8 mouse cellular contexts compared by ENCODE assay signal in genomic region chr12:8351025-8351903, GRCm38 (mm10). TPM values are rescaled to one million over a fixed set of nuclear protein-coding genes. Genes with fewer than 3 reads are reported as not detected.
DNase-seq lines count a peak whose midpoint lies in the region; ATAC-seq and TF ChIP-seq lines count a peak whose summit lies in the region.
"Had no signal": no experiment of that assay in that cellular context is flagged by ENCODE, and none has a peak within 500 bp of the region (broad histone marks: within the 10 kb centered on the region; RNA-seq: fewer than 3 reads in every experiment).

No protein-coding gene starts in this region.

- TF ChIP-seq POLR2A in CH12.LX (IDR thresholded peaks at IDR 0.05; ENCODE audit: low read depth, low read length) = no peak

- dilution Hi-C loops in CH12.LX (cut with MboI; ENCODE audit: extremely low pct_ligation_motif_present, extremely low pct_unique_long_range_greater_than_20kb, low sequenced_read_pairs) = no loop called here

- peaks cover 5% of the 10 kb centered on the region for H3K9me3 ChIP-seq in CH12.LX (replicated peaks; ENCODE audit: low read length)
- no peaks in the 10 kb centered on the region for H3K9me3 ChIP-seq in heart, postnatal 0 days (replicated peaks; ENCODE audit: control insufficient read depth, low read length)
- no peaks in the 10 kb centered on the region for H3K9me3 ChIP-seq in liver, embryonic 14.5 days (ENCODE audit: control insufficient read depth, low read length)

- no peaks in the 10 kb centered on the region for H3K79me2 ChIP-seq in CH12.LX (replicated peaks; ENCODE audit: control insufficient read depth, extremely low read depth, insufficient read depth, poor library complexity, severe bottlenecking)

- 38% methylated on average over 4 of the region's 4 CpGs for WGBS in heart, postnatal 0 days
- WGBS in liver, embryonic 14.5 days (ENCODE audit: insufficient replicate concordance) = 18% methylated on average over 4 of the region's 4 CpGs

- H3K4me2 ChIP-seq in CH12.LX (ENCODE audit: insufficient read depth, low read depth, poor library complexity, severe bottlenecking) = no peak overlapping the region
- no peak overlapping the region for H3K4me2 ChIP-seq in heart, postnatal 0 days (ENCODE audit: low read depth, low read length)
- no peak overlapping the region for H3K4me2 ChIP-seq in liver, embryonic 14.5 days (ENCODE audit: low read depth)
- H3K4me2 ChIP-seq: embryonic facial prominence, embryonic 13.5 days had no signal

- no peak for TF ChIP-seq CTCF in CH12.LX (conservative IDR thresholded peaks at IDR 0.05 in 1 of 2, IDR thresholded peaks at IDR 0.05 in 1 of 2; ENCODE audit: low read depth in 2 of 2, low read length in 2 of 2)
- TF ChIP-seq CTCF in heart, postnatal 0 days (IDR thresholded peaks at IDR 0.05; ENCODE audit: low read depth) = no peak
- no peak for TF ChIP-seq CTCF in liver, embryonic 14.5 days (IDR thresholded peaks at IDR 0.05; ENCODE audit: low read depth)

- TF ChIP-seq EP300 in CH12.LX (IDR thresholded peaks at IDR 0.05; ENCODE audit: low read length) = no peak
- no peak for TF ChIP-seq EP300 in heart, postnatal 0 days (IDR thresholded peaks at IDR 0.05; ENCODE audit: low read depth)
- no peak for TF ChIP-seq EP300 in liver, embryonic 14.5 days (IDR thresholded peaks at IDR 0.05; ENCODE audit: low read depth)

- no peak overlapping the region for H3K4me3 ChIP-seq in CH12.LX (replicated peaks in 1 of 3; ENCODE audit: low read depth in 2 of 3, low read length in 2 of 3, poor library complexity in 1 of 3)
- no peak overlapping the region for H3K4me3 ChIP-seq in heart, postnatal 0 days (ENCODE audit: low read depth, low read length)
- H3K4me3 ChIP-seq in liver, embryonic 14.5 days (ENCODE audit: insufficient read depth in 1 of 2, low read depth in 2 of 2, low read length in 2 of 2) = no peak overlapping the region
- H3K4me3 ChIP-seq: embryonic facial prominence, embryonic 13.5 days had no signal

- in situ Hi-C loops in CH12.LX (cut with MboI; ENCODE audit: low pct_ligation_motif_present, low pct_unique_long_range_greater_than_20kb, low sequenced_read_pairs) = no loop called here

- peak; percentile 80 for ATAC-seq in heart, postnatal 0 days (ENCODE audit: insufficient read depth, low read depth)
- ATAC-seq in liver, embryonic 14.5 days (ENCODE audit: insufficient read depth) = 0 out of 2 replicates have a peak, but pooled peaks have one; percentile 50

- no peaks in the 10 kb centered on the region for H3K27me3 ChIP-seq in CH12.LX (replicated peaks)
- H3K27me3 ChIP-seq in heart, postnatal 0 days (ENCODE audit: control insufficient read depth, insufficient read depth, low read length) = no peaks in the 10 kb centered on the region
- no peaks in the 10 kb centered on the region for H3K27me3 ChIP-seq in liver, embryonic 14.5 days (ENCODE audit: control insufficient read depth, insufficient read depth, low read length)
- H3K27me3 ChIP-seq: embryonic facial prominence, embryonic 13.5 days had no signal

- no peaks in the 10 kb centered on the region for H3K36me3 ChIP-seq in CH12.LX (replicated peaks in 1 of 2; ENCODE audit: control insufficient read depth in 1 of 2, insufficient read depth in 1 of 2, low read length in 1 of 2)
- H3K36me3 ChIP-seq in heart, postnatal 0 days (replicated peaks; ENCODE audit: control insufficient read depth, insufficient read depth, low read length) = no peaks in the 10 kb centered on the region
- no peaks in the 10 kb centered on the region for H3K36me3 ChIP-seq in liver, embryonic 14.5 days (replicated peaks; ENCODE audit: control insufficient read depth, insufficient read depth, low read depth)
- H3K36me3 ChIP-seq: embryonic facial prominence, embryonic 13.5 days had no signal

- peak; percentile 60 for DNase-seq in CH12.LX (ENCODE audit: extremely low read depth)
- DNase-seq in ZHBTc4 (ENCODE audit: low read depth, low spot score) = peak; percentile 75
- peak; percentile 76 for DNase-seq in heart, postnatal 0 days (ENCODE audit: low spot score)
- DNase-seq in liver, embryonic 14.5 days (ENCODE audit: low read depth in 3 of 3, low spot score in 3 of 3) = no peak
- DNase-seq in urinary bladder, postnatal 25 days (ENCODE audit: low spot score) = no peak
- no peak for DNase-seq in urinary bladder, postnatal 4 days (ENCODE audit: low spot score in 2 of 2)
- DNase-seq in retina, postnatal 1 day = no peak

- H3K27ac ChIP-seq in CH12.LX (ENCODE audit: insufficient read depth, low read depth) = peak overlapping the region; percentile 8; the same call in 1 of the 2 replicates
- H3K27ac ChIP-seq in heart, postnatal 0 days (ENCODE audit: low read depth) = peak overlapping the region; percentile 67
- no peak overlapping the region for H3K27ac ChIP-seq in liver, embryonic 14.5 days
- H3K27ac ChIP-seq: embryonic facial prominence, embryonic 13.5 days had no signal

- peak overlapping the region; percentile 31; the same call in 1 of the 2 replicates for H3K9ac ChIP-seq in CH12.LX (ENCODE audit: insufficient read depth, low read depth)
- H3K9ac ChIP-seq in heart, postnatal 0 days (replicated peaks; ENCODE audit: low read depth, low read length) = no peak overlapping the region
- H3K9ac ChIP-seq in liver, embryonic 14.5 days (replicated peaks) = no peak overlapping the region
- H3K9ac ChIP-seq: embryonic facial prominence, embryonic 13.5 days had no signal

- no peak for TF ChIP-seq RAD21 in CH12.LX (IDR thresholded peaks at IDR 0.05; ENCODE audit: low read depth, low read length)

- peaks cover 20 to 84% of the 10 kb centered on the region in 2 experiments for H3K4me1 ChIP-seq in CH12.LX (ENCODE audit: control insufficient read depth in 1 of 2, insufficient read depth in 2 of 2)
- H3K4me1 ChIP-seq in heart, postnatal 0 days (ENCODE audit: control insufficient read depth, insufficient read depth) = peaks cover 21% of the 10 kb centered on the region
- H3K4me1 ChIP-seq in liver, embryonic 14.5 days (replicated peaks; ENCODE audit: control insufficient read depth in 2 of 2, insufficient read depth in 2 of 2, low read length in 1 of 2) = peaks cover 0 to 9% of the 10 kb centered on the region in 2 experiments; a peak in 2 of 4 replicates

TF ChIP-seq in CH12.LX, 34 proteins besides CTCF, POLR2A, EP300 and RAD21:
- TF ChIP-seq MYC (IDR thresholded peaks at IDR 0.05; ENCODE audit: low read depth, low read length) (0 out of 2 replicates have a peak, but pooled peaks have one; percentile 15), BHLHE40 (IDR thresholded peaks at IDR 0.05; ENCODE audit: low read depth, low read length) (peak; percentile 77), ELF1 (IDR thresholded peaks at IDR 0.05; ENCODE audit: low read depth, low read length) (no peak), CHD2 (IDR thresholded peaks at IDR 0.05; ENCODE audit: low read length) (no peak), ETS1 (conservative IDR thresholded peaks at IDR 0.05; ENCODE audit: low read depth, low read length) (0 out of 2 replicates have a peak, but pooled peaks have one; percentile 13), MEF2A (IDR thresholded peaks at IDR 0.05; ENCODE audit: borderline replicate concordance, low read depth, low read length) (peak; percentile 41; the same call in 1 of the 2 replicates), TCF12 (IDR thresholded peaks at IDR 0.05; ENCODE audit: low read depth, low read length) (0 out of 2 replicates have a peak, but pooled peaks have one; percentile 18)

RNA-seq across cellular contexts. Expression of gene Hs1bp3, which starts 38.0 kb away (rescaled TPM):
- 4.0 and 4.7 TPM in 2 replicates for total RNA-seq in CH12.LX (2012; rRNA removed)
- 2.6 and 2.9 TPM in 2 replicates for total RNA-seq in CH12.LX (2014; rRNA removed)
- polyA plus RNA-seq in CH12.LX (2012; ENCODE audit: insufficient read length, low read depth) = 8.2 and 10.1 TPM in 2 replicates
- total RNA-seq in heart, postnatal 0 days (2014; rRNA removed; ENCODE audit: low replicate concordance) = 9.5 and 11.7 TPM in 2 replicates
- 9.7 TPM in 2 replicates for polyA plus RNA-seq in heart, postnatal 0 days (2015; fragmentation: Nextera tagmentation; extraction: Ambion mirVana)
- 2.4 and 2.7 TPM in 2 replicates for polyA plus RNA-seq in liver, embryonic 14.5 days (2012; rRNA removed)
- 2.1 and 2.3 TPM in 2 replicates for polyA plus RNA-seq in liver, embryonic 14.5 days (2014; fragmentation: Nextera tagmentation; extraction: Ambion mirVana)

RNA-seq across cellular contexts. Expression of gene Gdf7, which starts 49.5 kb away (rescaled TPM):
- total RNA-seq in CH12.LX (2012; rRNA removed) (not detected in 2 replicates), CH12.LX (2014; rRNA removed) (not detected in 2 replicates)
- polyA plus RNA-seq in CH12.LX (2012; ENCODE audit: insufficient read length, low read depth) = not detected in 2 replicates
- not detected in 2 replicates for total RNA-seq in heart, postnatal 0 days (2014; rRNA removed; ENCODE audit: low replicate concordance)
- polyA plus RNA-seq in heart, postnatal 0 days (2015; fragmentation: Nextera tagmentation; extraction: Ambion mirVana) = not detected in 2 replicates
- not detected in 2 replicates for polyA plus RNA-seq in liver, embryonic 14.5 days (2012; rRNA removed)
- not detected in 2 replicates for polyA plus RNA-seq in liver, embryonic 14.5 days (2014; fragmentation: Nextera tagmentation; extraction: Ambion mirVana)

Comparison
In these comparisons a context has a peak if more than half of its experiments do, and no peak if none do; other contexts are left out.
1. DNase-seq: peak in CH12.LX (single experiment), ZHBTc4 (single experiment) and heart, postnatal 0 days (single experiment); none in liver, embryonic 14.5 days (0 of 3), urinary bladder, postnatal 25 days (single experiment), urinary bladder, postnatal 4 days (0 of 2) and retina, postnatal 1 day (single experiment).